Mouse (Mus musculus) right cerebral cortex, postnatal 4 days (tissue): ENCODE data around the gene Nptx1.

Experiments used
- DNase-seq: peaks from one replicate; pipeline ENCODE4 v3.0.0-alpha.2; 2022

The Nptx1 gene

DNA sequence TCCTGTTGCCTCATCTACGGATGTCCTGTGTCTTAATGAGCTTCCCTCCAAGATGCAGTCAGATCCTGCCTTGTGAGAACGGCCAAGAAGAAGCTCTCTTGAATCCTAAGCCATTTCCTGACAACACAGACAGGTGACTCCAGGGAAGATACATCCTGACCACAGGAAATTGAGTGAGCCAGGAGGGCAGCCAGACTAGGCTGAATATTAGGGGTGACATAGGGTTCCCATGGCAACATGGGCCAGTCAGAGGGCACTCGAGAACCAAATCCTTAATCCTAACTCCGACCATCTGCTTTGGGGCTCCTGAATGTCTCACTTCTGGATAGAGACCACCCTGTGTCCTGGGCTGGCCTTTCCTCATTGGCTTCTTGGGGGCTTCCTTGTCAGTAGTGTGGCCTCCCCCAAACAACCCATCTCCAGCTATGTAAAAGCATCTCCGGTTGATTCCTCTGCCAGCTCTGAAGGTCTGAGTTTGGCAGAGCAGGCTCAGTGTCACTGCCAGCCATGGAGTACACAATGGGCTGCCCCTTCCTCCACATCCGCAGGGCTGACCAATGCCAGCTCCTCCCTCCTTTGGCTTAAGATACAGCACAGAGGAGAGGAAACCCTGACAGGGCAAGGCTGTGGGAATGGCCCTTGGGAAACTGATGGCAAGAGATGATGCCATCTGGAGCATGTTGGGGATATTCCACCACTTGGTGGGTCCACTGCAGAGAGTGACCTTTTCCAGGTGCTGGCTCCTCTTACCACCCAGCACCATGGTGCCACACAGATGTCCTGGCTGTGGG is 25.4 kb downstream of the Nptx1 start:
- DNase-seq, result no peak

- no peak for DNase-seq
Observed at GRCm38 (mm10) chr11:119520713-119521063, 26.9 kb downstream of the Nptx1 start.

GRCm38 (mm10) chr11:119520005-119520712 is 27.4 kb downstream of the Nptx1 start:
- DNase-seq, result no peak

DNA sequence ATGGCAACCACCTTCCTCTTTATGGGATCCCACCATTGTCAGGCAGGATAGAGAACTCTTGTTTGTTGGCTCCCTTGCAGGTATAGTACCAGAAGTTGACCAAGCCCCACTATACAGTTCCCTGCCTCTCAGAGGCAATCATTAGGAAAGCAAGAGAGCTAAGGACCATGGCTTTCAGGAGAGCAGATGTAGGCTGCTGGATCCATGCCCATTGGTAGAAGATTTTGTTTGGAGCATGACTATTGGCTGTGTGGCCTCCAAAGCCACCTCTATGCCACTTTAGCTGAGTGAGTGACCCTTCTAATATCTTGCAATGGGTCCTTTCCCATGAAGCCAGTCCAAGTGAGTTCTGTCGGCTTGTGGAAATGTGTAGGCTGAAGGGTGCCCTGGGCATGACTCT is 28.2 kb downstream of the Nptx1 start:
- no peak for DNase-seq

DNA sequence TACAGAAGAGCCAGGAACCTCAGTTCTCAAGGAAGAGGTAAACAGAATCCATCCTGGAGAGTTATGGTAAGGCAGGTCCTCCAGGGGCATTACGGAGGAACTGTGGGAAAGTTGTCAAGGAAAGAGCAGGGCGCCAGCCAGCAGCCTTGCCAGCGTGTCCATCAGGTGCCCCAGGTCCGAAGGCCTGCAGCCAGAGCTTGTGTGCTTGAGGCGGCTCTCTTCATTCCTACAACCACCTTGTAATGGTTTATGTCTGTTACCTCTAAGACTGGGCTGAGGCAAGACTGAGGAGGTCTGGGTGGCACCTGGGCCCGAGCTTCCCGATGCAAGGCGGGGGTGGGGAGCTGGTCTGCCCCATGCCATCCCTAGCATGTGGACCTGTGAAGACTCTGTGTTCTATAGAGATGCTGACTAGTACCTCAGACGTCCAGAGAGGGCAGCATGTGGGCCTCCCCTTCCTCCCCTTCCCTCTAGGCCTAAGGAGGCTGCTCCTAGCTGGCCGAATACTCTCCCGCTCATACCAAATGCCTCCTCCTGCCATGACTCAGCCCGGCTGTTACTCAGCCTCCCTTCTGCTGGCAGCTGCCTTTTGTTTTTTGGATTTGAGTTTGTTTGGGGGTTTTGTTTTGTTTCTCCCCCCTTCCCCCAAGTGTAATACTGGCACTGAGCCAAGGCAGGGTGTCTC is 30.7 kb downstream of the Nptx1 start:
- DNase-seq, result no peak

DNA sequence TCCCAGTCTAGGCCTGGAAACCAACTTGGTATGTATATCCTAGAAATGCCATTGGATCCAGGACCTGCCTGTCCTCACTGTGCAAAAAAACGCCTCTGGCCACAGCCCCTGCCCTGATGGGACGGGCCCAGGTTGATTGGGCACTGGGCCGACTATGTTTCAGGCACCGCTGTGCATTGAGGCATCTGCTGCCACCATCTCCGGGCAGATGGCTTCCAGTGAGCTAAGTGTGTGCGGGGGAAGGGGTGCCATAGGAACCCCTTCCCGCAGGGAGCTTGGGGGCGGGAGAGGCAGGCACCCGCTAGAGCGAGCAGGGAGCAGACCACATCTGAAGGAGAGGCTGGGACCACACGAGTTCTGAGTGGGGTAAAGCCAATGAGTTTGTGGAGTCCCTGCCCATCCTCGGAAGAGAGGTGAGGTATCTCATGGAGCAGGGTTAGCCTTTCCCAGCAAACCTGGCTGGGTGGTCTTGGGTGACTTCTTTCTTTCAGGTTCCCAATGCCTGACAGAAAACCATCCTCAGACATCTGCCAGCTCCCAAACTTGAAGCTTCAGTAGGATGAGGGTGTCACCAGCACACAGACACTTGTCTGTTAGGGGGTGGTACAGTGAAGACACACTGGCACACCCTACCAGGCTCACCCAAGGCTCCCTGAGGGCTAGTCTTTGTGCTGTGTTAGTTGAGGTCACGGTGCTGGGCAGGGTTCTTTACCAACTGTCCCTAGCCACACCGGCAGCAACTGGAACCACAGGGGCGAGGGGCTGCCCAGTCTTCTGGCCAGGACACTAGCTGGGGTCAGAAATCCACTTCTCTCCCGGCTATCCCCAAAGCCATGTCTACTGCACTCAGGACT is 31.5 kb downstream of the Nptx1 start:
- DNase-seq, result no peak

DNA sequence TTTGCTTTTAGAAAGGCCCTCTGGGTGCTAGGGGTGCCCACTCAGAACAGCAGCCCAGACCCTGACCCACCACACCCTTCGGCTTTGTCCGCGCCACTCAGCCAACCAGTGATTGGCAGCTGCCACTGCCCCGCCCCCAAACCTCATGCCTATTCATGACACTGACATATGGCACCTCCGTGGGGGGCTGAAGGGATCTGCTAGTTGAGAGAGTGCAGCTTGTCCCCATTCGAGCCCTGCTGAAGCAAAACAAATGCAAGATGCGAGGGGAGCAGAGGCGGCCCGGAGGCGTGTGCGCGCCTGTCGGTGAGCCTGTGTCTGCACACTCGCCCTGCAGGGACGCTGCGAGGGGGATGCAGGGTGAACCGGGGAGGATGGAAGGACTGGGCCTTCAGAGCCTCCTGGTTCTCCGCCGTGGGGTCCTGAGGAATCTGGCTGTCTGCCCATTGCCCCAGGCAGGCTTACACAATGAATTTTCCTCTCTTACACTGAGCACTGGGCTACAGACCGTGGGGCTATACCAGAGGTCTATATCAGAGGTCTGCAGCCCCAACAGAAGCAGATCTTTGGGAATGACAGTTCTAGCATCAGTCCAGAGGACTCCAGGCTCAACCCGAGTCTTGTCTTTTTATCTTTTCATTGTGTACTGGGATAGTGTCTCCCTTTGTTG is 32.5 kb downstream of the Nptx1 start:
- DNase-seq, result peak; percentile 41

GRCm38 (mm10) chr11:119514108-119514860 is 33.3 kb downstream of the Nptx1 start:
- no peak for DNase-seq

GRCm38 (mm10) chr11:119513038-119513659 is 34.4 kb downstream of the Nptx1 start:
- DNase-seq, result no peak

DNA sequence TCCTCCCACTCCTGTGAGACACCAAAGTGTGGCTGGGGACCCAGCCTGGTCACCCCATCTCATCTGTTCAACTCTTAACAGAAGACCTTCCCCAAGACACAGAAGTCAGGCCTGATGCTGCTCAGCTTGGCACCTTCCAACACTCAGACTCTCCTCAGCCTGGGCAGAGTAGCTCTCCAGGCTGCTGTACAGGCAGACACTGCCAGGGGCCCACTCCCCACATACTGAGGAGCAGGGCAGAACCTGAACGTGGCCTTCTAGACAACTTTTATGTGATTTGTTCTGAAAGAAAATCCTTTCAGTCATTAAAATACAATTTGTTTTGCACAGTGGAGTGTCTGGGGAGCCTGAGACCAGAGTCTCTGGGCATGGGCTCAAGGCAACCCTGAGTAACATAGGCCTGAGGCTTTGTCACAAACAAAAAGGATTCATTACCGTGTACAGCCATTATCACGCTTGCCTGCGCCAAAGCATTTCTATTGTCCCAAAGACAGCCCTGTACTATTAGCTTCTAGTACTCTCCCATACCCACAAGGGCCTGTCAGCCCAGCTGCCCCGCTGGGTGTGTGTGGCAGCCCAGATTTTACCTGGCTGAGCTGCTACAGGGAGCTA is 38.3 kb downstream of the Nptx1 start:
- DNase-seq, result no peak

DNA sequence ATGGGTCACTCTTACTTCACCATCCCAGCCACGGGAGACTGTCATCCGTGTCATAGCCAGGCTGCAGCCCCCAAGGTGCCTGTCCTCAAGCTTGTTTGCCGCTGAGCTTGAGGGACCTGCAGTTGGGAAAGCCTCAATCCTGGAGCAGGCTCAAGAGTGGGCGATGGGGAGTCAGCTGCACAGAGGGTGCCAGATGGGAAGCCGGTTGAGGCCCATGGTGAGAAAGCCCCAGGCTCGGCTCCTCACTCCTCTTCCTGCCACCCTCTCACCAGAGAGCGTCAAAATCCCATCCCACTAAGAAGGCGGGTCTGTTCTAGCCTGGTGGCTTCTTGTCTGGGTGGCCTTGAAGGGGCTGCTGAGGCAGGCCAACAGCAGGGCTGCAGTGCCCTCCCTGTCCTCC is 39.8 kb downstream of the Nptx1 start:
- DNase-seq, result no peak

DNA sequence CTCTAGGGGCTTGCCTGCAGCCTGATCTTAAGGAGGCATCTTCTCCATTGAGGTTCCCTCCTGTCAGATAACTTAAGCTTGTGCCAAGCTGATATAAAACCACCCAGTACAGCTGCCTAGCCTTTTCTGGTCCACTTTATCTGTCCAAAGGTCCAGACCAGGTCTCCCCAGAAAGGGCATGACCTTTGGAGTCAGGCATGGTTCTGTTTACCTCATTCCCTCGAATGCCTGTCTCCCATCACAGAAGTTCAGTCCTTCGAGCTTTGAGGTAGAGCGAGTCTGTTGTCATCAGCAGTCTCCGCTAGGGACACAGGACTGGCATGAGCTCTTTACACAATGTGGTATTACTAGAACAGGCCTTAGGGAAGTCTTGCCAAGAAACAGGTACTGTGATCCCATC is 41.2 kb downstream of the Nptx1 start:
- DNase-seq, result no peak

GRCm38 (mm10) chr11:119503675-119504074 is 43.9 kb downstream of the Nptx1 start:
- peak; percentile 86 for DNase-seq

DNA sequence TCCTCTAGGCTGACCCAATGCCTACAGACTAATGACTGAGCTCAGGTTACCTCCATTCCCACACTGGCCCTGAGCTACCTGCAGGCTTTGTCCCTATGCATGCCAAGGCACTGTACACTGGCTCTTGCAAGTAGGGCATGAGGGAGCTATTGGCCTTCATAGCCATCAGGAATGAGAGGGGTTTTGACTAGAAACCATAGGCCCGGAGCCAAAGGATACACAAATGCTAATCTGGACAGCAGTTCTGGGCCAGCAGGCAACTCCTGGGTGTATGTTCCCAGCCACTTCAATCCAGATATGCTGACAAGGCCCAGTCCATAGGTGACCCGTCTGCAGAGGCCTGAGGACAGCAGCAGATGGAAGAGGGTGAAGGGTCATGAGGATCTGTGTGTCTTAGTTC is 47.5 kb downstream of the Nptx1 start:
- no peak for DNase-seq

GRCm38 (mm10) chr11:119499297-119499696 is 48.3 kb downstream of the Nptx1 start:
- DNase-seq, result no peak

DNA sequence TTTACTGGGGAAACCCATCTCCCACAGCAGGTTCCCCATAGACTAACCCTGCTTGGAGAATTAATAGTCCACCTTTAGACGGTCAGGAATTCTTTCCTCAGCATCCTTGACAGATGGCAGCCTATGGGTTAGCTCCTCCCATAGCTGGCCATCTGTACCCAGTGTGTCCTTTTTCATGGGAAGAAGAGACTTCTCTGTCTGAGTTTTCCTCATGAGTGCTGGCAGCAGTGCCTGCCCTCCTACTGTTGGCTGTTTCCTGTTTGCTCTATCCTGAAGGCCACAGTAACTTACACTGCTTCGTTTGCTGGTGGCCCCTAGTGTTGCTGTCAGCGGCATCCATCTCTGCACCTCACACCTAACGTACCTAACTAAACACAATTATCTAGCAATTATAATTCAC is 50.1 kb downstream of the Nptx1 start:
- no peak for DNase-seq

DNA sequence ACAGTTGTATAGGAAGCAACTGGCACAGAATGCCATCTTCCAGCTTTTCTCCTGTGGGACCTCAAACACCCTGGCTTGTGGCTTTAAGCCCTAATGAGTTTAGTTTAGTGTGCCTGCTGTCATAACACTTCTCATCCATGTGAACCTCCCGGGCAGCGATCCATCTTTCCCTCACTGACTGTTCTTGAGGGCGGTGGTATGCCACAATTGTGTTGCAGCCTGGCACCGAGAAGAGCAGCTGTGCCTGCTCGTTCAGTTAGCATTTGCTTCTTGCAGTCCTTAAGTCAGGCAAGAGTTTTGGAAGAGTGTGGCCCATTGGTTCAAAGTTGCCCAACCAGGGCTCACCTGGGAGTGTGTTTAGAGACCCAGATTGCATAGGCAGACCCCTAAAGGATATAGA is 51.4 kb downstream of the Nptx1 start:
- no peak for DNase-seq

DNA sequence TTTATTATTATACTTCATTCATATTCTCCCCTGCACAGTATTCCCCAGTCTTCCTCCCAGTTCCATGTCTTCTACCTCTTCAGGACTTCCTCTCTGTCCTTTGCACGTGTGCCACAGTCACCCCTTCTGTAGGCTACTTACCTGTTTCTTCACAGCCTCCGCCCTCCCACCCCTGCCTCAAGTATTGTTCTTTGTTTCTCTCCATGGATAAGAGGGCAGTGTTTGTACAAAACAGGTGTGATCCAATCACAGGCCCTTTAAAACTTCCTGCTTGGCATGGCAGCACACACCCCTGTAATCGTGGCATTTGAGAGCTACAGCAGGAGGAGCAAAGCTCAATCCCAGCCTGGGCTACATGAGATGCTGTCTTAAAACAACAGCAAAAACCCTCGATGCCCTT is 54.0 kb downstream of the Nptx1 start:
- no peak for DNase-seq

DNA sequence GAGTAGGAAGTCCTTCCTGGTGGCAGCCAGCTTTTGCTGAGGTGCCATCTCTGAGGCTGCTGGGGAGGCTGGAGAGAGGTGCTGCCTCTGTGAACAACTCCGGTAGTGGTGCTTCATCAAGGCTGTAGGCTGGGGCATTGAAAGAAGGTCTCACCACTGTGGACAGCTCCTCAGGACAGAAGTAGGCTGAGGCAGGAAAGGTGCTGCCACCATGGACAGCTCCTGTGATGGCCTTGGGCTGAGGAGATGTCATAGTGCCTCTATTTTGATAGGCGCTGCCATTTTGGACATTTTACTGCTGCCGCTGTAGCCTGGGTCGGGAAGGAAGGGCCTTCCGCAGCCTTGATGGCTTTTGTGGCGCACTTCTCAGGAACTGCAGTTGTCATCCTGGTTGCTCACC is 54.7 kb downstream of the Nptx1 start:
- DNase-seq, result no peak

GRCm38 (mm10) chr11:119491690-119492087 is 55.9 kb downstream of the Nptx1 start:
- peak; percentile 41 for DNase-seq
